Mouse (Mus musculus) kidney, embryonic 14.5 days (tissue): ENCODE results near the gene Cd22. TPM values are rescaled to one million over a fixed set of nuclear protein-coding genes. Genes with fewer than 3 reads are reported as not detected.
"Not testable (repeated sequence)": the region's sequence is repeated elsewhere in the genome, so short reads cannot be mapped to it uniquely, and the experiment has no call there.

ENCODE experiments used
- ATAC-seq: fragments of 200-750 bp; cut with Nextera tagmentation; 2 replicates; pipeline ENCODE4 v1.8.0; 2017; ENCODE audit warnings: moderate number of reproducible peaks, mild to moderate bottlenecking, moderate TSS enrichment, moderate library complexity; ENCODE audit not compliant: low FRiP score, low TSS enrichment
- H3K27ac ChIP-seq: fragments of 300-500 bp; sonication (generic); 2 replicates; pipeline ENCODE4 v1.5.1; 2014; ENCODE audit warnings: low read depth, mild to moderate bottlenecking, low read length, moderate library complexity, mixed read lengths
- H3K27me3 ChIP-seq: fragments of 300-500 bp; sonication (generic); 2 replicates; pipeline ENCODE4 v1.6.1; 2014; ENCODE audit warnings: mild to moderate bottlenecking, low read length; ENCODE audit not compliant: control insufficient read depth, insufficient read depth
- H3K36me3 ChIP-seq: fragments of 300-500 bp; sonication (generic); 2 replicates; pipeline ENCODE4 v1.6.1; 2014; ENCODE audit warnings: low read length, mixed read lengths; ENCODE audit not compliant: control insufficient read depth, insufficient read depth
- H3K4me1 ChIP-seq: fragments of 300-500 bp; sonication (generic); 2 replicates; pipeline ENCODE4 v1.6.1; 2014; ENCODE audit warnings: low read length, mixed read lengths; ENCODE audit not compliant: control insufficient read depth, insufficient read depth
- H3K4me2 ChIP-seq: fragments of 300-500 bp; sonication (generic); replicated peaks from 2 replicates; pipeline ENCODE4 v1.6.1; 2014; ENCODE audit warnings: low read depth, mild to moderate bottlenecking, low read length
- H3K4me3 ChIP-seq: fragments of 300-500 bp; sonication (generic); 2 replicates; pipeline ENCODE4 v1.5.1; 2014; ENCODE audit warnings: mild to moderate bottlenecking, low read length
- H3K9ac ChIP-seq: fragments of 300-500 bp; sonication (generic); 2 replicates; pipeline ENCODE4 v1.6.1; 2014; ENCODE audit warnings: low read depth, mild to moderate bottlenecking, low read length, moderate library complexity
- H3K9me3 ChIP-seq: fragments of 300-500 bp; sonication (generic); 2 replicates; pipeline ENCODE4 v1.6.1; 2016; ENCODE audit warnings: low read length; ENCODE audit not compliant: control insufficient read depth
- WGBS: fragments of 180-500 bp; shearing (Covaris S2); extraction: QIAGEN DNeasy Blood & Tissue Kit; methylation state at CpG from one replicate; pipeline ENCODE4 v1.1.7; 2014; 5-methylcytosine and 5-hydroxymethylcytosine counted together
- polyA plus RNA-seq: library from polyadenylated mRNA; unstranded; fragments of >200 nt; fragmentation: Nextera tagmentation; extraction: Ambion mirVana; gene quantifications from 2 replicates; pipeline ENCODE4 v1.2.1, GENCODE M21; 2014

The Cd22 gene
- polyA plus RNA-seq, 1 experiment from 2014 or later = 0.55 TPM

DNA sequence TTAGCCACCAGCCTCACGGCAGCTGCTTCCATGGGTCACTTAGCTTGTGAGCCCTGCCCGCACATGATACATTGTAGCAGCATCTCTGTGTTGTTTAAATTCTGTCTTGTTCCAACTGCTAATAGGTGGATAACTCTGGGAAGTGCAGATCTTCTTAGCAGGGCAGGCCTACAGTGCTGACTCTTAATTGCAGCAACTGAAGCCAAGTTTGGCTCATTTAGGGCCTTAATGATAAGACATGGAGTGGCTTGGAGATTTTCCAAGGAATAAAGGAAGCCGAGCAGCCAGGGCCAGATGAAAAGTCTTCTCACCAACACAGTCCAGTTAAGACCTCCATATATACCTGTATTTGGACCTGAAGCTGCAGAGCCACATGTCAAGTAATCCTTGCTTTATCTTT lies 39.8 kb downstream of the Cd22 start:
- Histone ChIP-seq H3K27ac (no peak overlapping the region), H3K9me3 (no peaks in the 10 kb centered on the region), H3K4me2 (no peak overlapping the region), H3K27me3 (no peaks in the 10 kb centered on the region), H3K36me3 (no peaks in the 10 kb centered on the region), H3K4me3 (no peak overlapping the region), H3K9ac (no peak overlapping the region), H3K4me1 (no peaks in the 10 kb centered on the region)
- WGBS = 79% methylated on average over 3 of the region's 3 CpGs
- no peak for ATAC-seq

GRCm38 (mm10) chr7:30837277-30837676 lies 42.9 kb downstream of the Cd22 start:
- Histone ChIP-seq H3K9me3 (no peaks in the 10 kb centered on the region), H3K4me1 (no peaks in the 10 kb centered on the region), H3K4me2 (no peak overlapping the region), H3K27ac (no peak overlapping the region), H3K27me3 (no peaks in the 10 kb centered on the region), H3K36me3 (no peaks in the 10 kb centered on the region), H3K4me3 (no peak overlapping the region), H3K9ac (no peak overlapping the region)
- no peak for ATAC-seq

DNA sequence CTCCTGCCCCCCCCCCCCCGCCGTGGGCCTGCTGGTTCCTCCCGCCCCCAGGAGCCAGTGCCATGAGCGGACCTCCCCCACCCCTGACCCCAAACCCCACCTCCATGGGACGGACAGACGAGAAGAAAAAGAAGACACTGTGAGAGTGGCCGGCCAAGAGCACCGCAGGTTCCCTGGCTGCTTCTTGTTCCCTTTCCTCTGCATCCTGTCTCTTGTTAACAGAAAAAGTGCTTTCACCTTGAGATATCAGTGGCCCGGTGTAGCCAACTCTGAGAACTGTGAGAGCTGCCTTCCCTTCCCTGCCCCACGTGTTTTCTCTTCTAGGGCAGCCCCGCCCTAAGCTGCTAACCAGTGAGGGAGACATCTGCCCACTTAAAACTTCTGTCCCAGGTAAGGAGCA lies 47.5 kb downstream of the Cd22 start:
- H3K27me3 ChIP-seq, H3K4me3 ChIP-seq, H3K9ac ChIP-seq, ATAC-seq, H3K4me1 ChIP-seq, H3K9me3 ChIP-seq, H3K27ac ChIP-seq, H3K36me3 ChIP-seq, H3K4me2 ChIP-seq: not testable (repeated sequence)
- 49% methylated on average over 7 of the region's 11 CpGs for WGBS

DNA sequence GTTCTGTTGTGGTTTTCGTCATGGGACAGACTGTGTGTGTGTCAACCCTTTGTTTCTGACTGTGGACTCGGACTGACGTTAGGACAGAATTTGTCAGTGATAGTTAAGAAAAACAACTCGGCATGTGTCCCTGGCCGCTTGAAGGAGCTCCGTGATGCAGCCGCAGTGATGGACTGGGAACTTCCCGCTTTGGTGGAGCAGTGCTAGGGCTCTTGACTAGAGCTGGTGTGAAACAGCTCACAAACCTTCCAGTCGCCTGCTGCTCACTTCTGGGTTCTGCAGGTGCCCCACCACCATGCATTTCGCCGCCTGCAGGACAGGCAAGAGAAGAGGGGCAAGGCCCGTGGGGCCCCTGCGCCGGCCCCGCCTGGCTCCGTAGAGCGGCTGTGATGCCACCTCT lies 47.9 kb downstream of the Cd22 start:
- WGBS = 82% methylated on average over 9 of the region's 17 CpGs
- ATAC-seq = no peak
- Histone ChIP-seq H3K27me3 (no peaks in the 10 kb centered on the region), H3K4me1 (no peaks in the 10 kb centered on the region), H3K36me3 (no peaks in the 10 kb centered on the region), H3K27ac (no peak overlapping the region), H3K9ac (no peak overlapping the region), H3K9me3 (no peaks in the 10 kb centered on the region), H3K4me3 (no peak overlapping the region), H3K4me2 (no peak overlapping the region)

- Histone ChIP-seq H3K36me3 (no peaks in the 10 kb centered on the region), H3K4me3 (no peak overlapping the region), H3K27me3 (no peaks in the 10 kb centered on the region), H3K9ac (no peak overlapping the region), H3K27ac (no peak overlapping the region), H3K4me2 (no peak overlapping the region), H3K4me1 (no peaks in the 10 kb centered on the region), H3K9me3 (no peaks in the 10 kb centered on the region)
- no peak for ATAC-seq
- WGBS = 69% methylated on average over 3 of the region's 3 CpGs
Observed at GRCm38 (mm10) chr7:30829428-30829827, 50.7 kb downstream of the Cd22 start.

GRCm38 (mm10) chr7:30828871-30829270 lies 51.3 kb downstream of the Cd22 start:
- H3K9me3 ChIP-seq, H3K4me2 ChIP-seq, H3K27ac ChIP-seq, H3K36me3 ChIP-seq, H3K27me3 ChIP-seq, H3K4me1 ChIP-seq, H3K9ac ChIP-seq, ATAC-seq, H3K4me3 ChIP-seq: not testable (repeated sequence)

DNA sequence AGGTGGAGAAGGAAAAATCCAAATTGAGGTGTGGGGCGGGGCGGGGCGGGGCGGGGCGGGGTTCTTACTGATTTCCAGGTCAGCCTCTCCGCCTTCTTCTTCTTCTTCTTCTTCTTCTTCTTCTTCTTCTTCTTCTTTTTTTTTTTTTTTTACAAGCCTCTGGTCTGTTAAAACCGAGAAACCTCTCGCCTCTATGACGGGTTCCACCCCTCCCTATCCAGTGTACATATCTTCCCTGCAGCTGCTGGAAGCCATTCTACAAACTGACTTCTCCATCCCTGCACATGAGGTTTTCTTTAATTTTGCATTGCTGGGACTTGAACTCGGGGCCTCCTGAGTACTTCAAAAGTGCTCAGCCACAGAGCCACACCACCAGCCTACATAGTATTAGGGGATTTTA lies 53.5 kb downstream of the Cd22 start:
- no peaks in the 10 kb centered on the region for H3K9me3 ChIP-seq
- WGBS = 93% methylated on average over 10 of the region's 10 CpGs
- H3K36me3 ChIP-seq = no peaks in the 10 kb centered on the region
- H3K9ac ChIP-seq = no peak overlapping the region
- H3K4me3 ChIP-seq = no peak overlapping the region
- H3K4me1 ChIP-seq = no peaks in the 10 kb centered on the region
- ATAC-seq = no peak
- no peak overlapping the region for H3K27ac ChIP-seq
- H3K4me2 ChIP-seq = no peak overlapping the region
- H3K27me3 ChIP-seq = no peaks in the 10 kb centered on the region

GRCm38 (mm10) chr7:30824306-30824705 lies 55.8 kb downstream of the Cd22 start:
- Histone ChIP-seq H3K4me2 (no peak overlapping the region), H3K4me3 (no peak overlapping the region), H3K9ac (no peak overlapping the region), H3K27me3 (no peaks in the 10 kb centered on the region), H3K27ac (no peak overlapping the region), H3K36me3 (no peaks in the 10 kb centered on the region), H3K4me1 (peaks cover 6% of the 10 kb centered on the region; the same call in 1 of the 2 replicates), H3K9me3 (no peaks in the 10 kb centered on the region)
- ATAC-seq = no peak
- 92% methylated on average over 3 of the region's 3 CpGs for WGBS

DNA sequence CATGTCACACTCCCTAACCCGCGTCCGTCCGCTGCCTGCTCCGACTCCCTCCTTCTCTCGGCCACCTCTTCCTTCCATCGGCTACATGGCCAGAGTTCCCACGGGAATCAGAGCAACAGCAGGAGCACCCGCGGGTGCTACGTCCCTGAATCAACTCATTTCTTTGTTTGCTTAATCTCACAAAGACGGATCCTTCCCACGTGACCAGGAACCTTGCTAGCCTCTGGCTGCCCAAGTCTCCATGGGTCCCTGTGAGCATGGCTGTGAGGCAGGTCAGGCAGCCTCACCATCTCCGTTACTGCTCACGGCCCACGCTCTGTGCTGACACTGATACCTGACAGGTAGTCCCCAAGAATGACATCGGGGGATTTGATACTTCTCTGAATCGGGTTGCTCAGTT lies 56.5 kb downstream of the Cd22 start, which contains the start of gene Ffar2:
Gene Ffar2, minus strand, starts transcription at position 101 of the 400 bp plus-strand sequence.
- H3K9ac ChIP-seq = no peak within 1 kb of the TSS
- peaks cover 6% of the 10 kb centered on the region; the same call in 1 of the 2 replicates for H3K4me1 ChIP-seq
- no peak within 1 kb of the TSS for H3K4me3 ChIP-seq
- no peak within 1 kb of the TSS for H3K4me2 ChIP-seq
- 93% methylated on average over 18 of the region's 18 CpGs for WGBS
- no peaks in the 10 kb centered on the region for H3K36me3 ChIP-seq
- H3K9me3 ChIP-seq = no peaks in the 10 kb centered on the region
- no peak for ATAC-seq
- H3K27me3 ChIP-seq = no peaks in the 10 kb centered on the region
- H3K27ac ChIP-seq = no peak within 1 kb of the TSS

- H3K27ac ChIP-seq = no peak overlapping the region
- no peak overlapping the region for H3K4me2 ChIP-seq
- ATAC-seq = no peak
- H3K4me1 ChIP-seq = peaks cover 6% of the 10 kb centered on the region; the same call in 1 of the 2 replicates
- H3K36me3 ChIP-seq = no peaks in the 10 kb centered on the region
- H3K9ac ChIP-seq = no peak overlapping the region
- H3K27me3 ChIP-seq = no peaks in the 10 kb centered on the region
- H3K4me3 ChIP-seq = no peak overlapping the region
- WGBS = 38% methylated on average over 5 of the region's 5 CpGs
- no peaks in the 10 kb centered on the region for H3K9me3 ChIP-seq
Observed at GRCm38 (mm10) chr7:30821532-30821931, 58.6 kb downstream of the Cd22 start.
